Mouse (Mus musculus) right cerebral cortex, adult 18-20 months (tissue): ENCODE data around the gene Pacs2.

Experiments
- DNase-seq: peaks from one replicate; pipeline ENCODE4 v3.0.0; 2022; ENCODE audit warnings: mixed read lengths

Gene Pacs2

DNA sequence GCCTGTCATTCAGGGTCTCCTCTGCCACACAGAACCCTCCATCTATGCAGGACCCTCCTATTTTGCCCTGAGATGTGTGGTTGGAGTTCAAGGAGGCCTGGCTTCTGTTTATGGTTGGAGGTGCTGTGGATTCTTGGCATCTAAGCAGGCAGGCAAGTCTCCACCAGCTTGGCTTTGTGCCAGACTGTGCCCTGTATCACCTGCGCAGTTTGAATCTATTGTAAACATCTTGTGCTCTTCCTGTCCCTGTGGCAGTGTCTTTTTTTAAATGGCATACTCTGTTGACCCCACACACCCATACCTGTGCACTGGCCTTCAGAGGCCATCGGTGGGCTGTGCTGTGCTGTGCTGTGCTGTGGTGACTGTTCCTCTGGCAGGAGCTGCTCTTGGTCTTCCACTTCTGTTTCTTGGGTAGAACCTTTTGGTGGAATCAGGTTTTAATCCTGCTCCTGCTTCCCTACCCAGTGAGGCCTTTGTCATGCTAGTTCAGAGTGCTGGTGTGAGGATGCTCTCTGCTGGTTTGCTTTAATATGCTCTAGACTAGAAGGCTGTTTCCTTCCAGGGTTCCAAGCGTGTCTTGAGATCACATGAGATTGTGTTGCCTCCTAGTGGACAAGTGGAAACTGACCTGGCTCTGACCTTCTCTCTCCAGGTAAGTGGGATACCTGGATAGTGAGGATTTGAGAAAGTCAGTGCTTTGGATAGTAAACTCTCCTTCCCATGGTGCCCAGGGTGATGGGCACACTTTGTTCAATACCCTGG, 30.8 kb downstream of the Pacs2 start:
- DNase-seq, result peak; percentile 33

DNA sequence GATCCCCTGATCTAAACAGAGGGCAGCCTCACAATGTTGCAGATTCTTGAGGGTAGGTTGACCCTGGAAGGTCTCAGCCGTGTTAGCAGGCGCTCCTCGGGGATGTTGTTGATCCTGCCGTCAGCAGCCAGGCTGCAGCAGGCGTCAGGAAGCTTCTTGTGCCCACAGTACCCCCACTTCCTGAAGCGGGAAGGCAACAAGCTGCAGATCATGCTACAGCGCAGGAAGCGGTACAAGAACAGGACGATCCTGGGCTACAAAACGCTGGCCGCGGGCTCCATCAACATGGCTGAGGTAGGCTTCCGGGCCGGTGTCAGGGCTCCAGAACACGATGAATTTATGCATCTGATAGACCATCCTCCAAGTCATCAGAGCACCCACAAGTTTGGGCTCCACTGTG, 32.6 kb downstream of the Pacs2 start:
- no peak for DNase-seq

GRCm38 (mm10) chr12:113048103-113048502, 33.8 kb downstream of the Pacs2 start:
- peak; percentile 37 for DNase-seq

DNA sequence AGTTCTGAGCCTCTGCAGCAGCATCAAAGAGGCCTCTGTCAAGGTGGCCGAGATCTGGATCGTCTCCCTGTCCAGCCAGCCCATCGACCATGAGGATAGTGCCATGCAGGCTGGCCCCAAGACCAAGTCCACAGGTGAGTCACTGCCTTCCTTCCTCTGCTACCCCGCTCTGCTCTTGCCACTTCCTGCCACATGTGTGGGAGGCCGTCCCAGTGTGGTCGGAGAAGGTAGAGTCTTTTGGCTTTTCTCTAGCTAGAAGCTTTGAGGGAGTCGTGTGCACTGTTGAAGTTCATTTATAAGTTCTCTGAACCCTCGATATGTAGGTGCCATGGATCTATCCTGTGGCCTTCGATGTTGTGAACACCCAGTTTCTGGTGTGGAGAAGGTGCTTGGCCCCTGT, 35.5 kb downstream of the Pacs2 start:
- DNase-seq, result no peak

DNA sequence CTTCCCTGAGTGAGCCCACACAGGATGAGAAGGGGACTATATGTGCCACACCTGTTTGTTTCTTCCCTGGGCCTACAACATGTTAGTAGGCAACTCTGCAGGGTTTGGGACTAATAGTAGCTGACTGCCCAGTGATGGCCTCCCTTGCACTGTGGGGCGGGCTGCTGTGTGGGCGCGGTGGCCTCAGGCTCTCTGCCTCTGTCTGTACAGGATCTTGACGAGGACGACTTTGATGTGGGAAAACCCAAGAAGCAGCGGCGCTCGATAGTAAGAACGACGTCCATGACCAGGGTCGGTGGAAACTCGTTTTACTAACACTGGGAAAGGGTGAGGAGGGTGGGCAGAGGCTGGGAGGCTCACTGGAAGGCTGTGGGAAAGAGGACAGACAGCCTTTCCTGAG, 36.4 kb downstream of the Pacs2 start:
- no peak for DNase-seq

GRCm38 (mm10) chr12:113051628-113052403, 37.5 kb downstream of the Pacs2 start:
- no peak for DNase-seq

DNA sequence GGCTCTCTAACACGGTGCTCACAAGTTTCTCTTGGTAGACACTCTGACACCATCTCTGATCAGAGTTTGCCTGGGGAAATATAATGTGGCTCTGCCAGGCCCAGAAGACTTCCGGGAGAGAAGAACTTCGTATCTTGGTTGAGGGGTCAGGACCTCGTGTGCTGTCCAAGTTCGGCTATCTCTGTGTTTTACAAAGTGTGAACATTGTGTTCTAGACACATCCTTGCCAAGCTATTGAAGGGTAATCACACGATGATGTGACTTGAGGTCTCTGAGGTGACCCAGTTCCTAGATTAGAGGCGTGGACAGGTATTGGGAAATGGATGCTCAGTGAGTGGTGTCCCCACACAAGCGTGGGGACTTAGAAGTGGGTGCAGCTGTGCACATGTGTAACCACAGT, 41.8 kb downstream of the Pacs2 start:
- DNase-seq, result no peak

- no peak for DNase-seq
Observed at GRCm38 (mm10) chr12:113060178-113060577, 45.9 kb downstream of the Pacs2 start.

GRCm38 (mm10) chr12:113061606-113062005, 47.3 kb downstream of the Pacs2 start:
- DNase-seq, result no peak

DNA sequence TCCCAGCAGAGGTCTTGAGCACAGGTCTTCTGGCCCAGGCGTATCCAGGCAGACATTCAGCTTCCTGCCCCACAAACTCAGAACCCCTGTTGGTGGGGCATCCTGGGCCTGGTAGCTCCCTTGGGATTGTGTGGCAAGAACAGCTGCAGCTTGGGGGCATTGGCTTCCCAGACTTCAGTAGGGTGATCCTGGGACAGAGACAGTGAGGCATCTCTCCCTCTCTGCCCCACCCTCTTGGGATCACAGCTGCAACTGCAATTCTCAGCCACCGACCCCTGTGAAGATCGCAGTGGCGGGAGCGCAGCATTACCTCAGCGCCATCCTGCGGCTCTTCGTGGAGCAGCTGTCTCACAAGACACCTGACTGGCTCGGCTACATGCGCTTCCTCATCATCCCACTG, 47.9 kb downstream of the Pacs2 start:
- DNase-seq, result no peak

DNA sequence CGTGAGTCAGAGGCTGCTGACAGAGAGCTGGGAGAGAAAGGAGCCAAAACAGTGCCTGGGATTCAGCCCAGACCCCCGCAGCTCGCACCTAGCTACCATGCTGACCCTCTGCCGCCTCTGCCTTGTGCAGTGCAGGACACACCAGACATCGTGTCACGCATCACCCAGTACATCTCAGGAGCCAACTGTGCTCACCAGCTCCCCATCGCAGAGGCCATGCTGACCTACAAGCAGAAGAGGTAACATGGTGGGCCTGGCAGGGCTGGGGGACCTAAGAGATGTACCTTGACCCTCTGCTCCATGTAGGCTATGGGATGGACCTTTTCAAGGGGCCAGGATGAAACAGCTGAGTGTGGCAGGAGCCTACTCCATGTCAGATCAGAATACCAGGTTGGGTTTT, 49.4 kb downstream of the Pacs2 start:
- DNase-seq, result no peak

DNA sequence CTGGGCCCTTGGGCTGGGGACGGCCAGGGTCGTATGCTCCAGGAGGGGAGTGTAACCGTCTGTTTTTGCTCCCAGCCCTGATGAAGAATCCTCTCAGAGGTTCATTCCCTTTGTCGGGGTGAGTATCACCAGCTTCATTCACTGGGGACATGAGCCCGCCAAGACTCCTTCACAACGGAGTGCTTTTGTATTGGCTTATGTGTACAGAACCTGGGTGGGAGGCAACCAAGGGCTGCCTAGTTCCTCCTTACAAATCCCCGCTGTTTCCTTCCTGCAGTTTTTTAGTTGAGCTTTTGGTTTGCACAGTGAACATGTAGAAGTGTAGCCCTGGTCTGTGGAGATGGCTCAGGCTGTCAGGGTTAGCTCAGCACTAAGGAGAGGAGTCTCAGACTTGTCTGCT, 53.7 kb downstream of the Pacs2 start:
- no peak for DNase-seq

DNA sequence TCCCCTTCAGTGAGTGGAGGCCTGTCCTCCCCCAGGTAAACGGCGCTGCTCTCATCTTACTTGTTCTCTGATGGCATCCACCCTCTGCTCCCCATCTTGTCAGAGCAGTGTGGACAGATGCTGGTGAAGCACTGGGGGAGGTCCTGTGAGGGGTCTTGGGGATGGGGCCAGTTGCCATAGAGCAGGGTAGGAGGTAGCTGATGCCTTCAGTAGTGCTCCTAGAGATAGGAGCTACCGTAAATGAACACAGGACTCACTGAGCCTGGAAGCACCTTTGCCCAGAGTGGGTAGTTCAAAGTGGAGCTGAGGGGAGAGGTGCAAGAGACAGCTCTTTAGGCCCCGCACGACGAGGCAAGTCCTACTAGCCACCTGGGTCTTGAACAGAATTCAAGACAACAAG, 55.1 kb downstream of the Pacs2 start:
- no peak for DNase-seq

- no peak for DNase-seq
Observed at GRCm38 (mm10) chr12:113071321-113071720, 57.0 kb downstream of the Pacs2 start.

DNA sequence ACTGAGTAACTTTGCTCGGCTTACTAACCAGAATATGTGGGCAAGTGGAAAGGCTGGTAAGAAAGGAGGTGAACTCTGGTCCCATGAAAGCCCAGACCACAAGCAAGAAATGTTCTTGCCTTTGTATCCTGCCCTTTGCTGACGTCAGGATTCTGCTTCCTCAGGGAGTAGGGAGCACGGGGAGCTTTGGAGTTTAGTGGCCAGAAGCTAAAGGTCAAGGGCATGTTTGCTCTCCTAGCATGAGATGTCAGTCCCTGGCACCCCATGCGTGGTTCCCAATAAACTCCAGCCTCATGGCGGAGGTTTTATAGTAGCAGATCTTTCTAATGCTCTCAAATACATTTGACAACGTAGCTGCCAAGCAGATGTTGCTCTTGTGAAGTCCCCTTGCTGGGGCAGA, 57.5 kb downstream of the Pacs2 start:
- no peak for DNase-seq

- DNase-seq, result peak; percentile 41
Observed at GRCm38 (mm10) chr12:113073420-113074328, 59.4 kb downstream of the Pacs2 start.

DNA sequence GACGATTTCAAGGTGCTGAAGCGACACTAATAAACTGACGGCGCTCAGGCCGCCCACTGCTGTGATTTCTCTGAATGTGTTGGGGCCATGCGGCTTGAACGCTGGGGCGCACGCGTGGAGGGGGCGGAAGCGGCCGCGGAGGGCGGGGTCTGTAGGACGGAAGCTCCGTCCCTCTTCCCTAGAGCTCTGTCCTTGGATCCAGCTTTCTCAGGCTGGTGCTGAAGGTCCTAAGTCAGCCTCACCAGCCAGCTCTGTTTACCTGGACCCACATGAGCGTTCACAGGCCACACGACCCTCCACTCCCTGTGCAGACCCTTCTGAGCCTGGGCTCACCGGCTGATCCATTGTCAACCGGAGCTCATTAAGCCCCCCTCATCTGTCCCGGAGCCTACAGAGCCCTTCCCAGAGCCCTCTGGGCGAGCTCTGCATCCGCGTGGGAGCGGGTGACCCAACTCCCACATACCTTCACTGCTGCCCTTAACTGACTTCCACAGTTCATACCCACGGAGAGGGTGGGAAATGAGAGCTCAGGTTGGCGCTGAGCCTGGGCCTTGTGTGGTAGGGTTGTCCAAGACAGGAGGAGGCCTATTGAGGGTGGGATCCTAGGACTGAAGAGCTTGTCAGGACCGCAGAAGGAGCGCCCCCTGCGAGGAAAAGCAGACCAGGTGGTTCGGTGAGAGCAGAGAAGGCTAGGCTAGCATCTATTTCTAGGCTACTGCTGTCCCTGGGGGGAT, 60.2 kb downstream of the Pacs2 start, which contains the start of gene Tex22:
Gene Tex22, plus strand, starts transcription at position 174 of the 734 bp plus-strand sequence.
- DNase-seq, result peak; percentile 91

DNA sequence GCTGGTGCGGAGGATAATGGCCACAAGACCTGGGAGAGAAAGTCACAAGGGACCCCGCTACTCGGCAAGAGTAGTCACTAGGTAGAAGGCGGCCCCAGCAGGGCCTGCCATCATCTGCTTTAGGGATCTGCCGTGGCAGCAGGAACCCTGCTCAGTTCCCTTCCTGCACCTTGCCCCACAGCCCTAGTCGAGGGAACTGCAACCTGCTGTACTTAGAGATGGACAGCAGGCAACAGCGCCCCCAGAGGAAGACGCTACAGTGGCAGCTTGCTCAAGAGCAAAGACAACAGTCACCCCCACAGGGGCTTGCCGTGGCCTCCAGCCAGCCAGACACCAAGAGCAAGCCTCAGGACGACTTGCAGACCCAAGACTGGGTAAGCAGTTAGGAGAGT, 60.8 kb downstream of the Pacs2 start:
- peak; percentile 86 for DNase-seq

- DNase-seq, result no peak
Observed at GRCm38 (mm10) chr12:113075486-113075885, 61.2 kb downstream of the Pacs2 start.

GRCm38 (mm10) chr12:113087276-113087675, 73.0 kb downstream of the Pacs2 start:
- DNase-seq, result no peak

- no peak for DNase-seq
Observed at GRCm38 (mm10) chr12:113088026-113088425, 73.7 kb downstream of the Pacs2 start.

- no peak for DNase-seq
Observed at GRCm38 (mm10) chr12:113089107-113089506, 74.8 kb downstream of the Pacs2 start.
